Mouse (Mus musculus) myocyte (in vitro differentiated cells): ENCODE measurements around the gene Myh11. TPM values are rescaled to one million over a fixed set of nuclear protein-coding genes. Genes with fewer than 3 reads are reported as not detected.

Experiments
- H3K27me3 ChIP-seq: one replicate; pipeline ENCODE4 v1.6.1; 2011; ENCODE audit not compliant: control insufficient read depth, insufficient read depth, insufficient read length
- H3K36me3 ChIP-seq: one replicate; pipeline ENCODE4 v1.6.1; 2011; ENCODE audit not compliant: control insufficient read depth, insufficient read depth
- H3K4me2 ChIP-seq: one replicate; pipeline ENCODE4 v1.6.1; 2011; ENCODE audit warnings: low read depth, control low read depth
- H3K4me3 ChIP-seq: one replicate; pipeline ENCODE4 v1.5.1; 2011; ENCODE audit warnings: mild to moderate bottlenecking, control low read depth, moderate library complexity
- H3K79me2 ChIP-seq: one replicate; pipeline ENCODE4 v1.6.1; 2011; ENCODE audit not compliant: control insufficient read depth, insufficient read depth
- H3ac ChIP-seq: one replicate; pipeline ENCODE4 v1.6.1; 2011; ENCODE audit not compliant: control insufficient read depth, insufficient read length
- CEBPB ChIP-seq: IDR thresholded peaks from 2 replicates; pipeline ENCODE4 v1.6.1; 2011; ENCODE audit warnings: mild to moderate bottlenecking, moderate library complexity; ENCODE audit not compliant: poor library complexity, insufficient read depth, severe bottlenecking
- E2F4 ChIP-seq: IDR thresholded peaks from one replicate; pipeline ENCODE4 v1.6.1; 2011; ENCODE audit warnings: mild to moderate bottlenecking, control low read depth, moderate library complexity; ENCODE audit not compliant: insufficient read depth
- MAX ChIP-seq: IDR thresholded peaks from one replicate; pipeline ENCODE4 v1.6.1; 2011; ENCODE audit warnings: low read depth, mild to moderate bottlenecking, control low read depth
- MYOD1 ChIP-seq, 3 experiments: IDR thresholded peaks; one replicate each; pipeline ENCODE4 v1.6.1; 2011; ENCODE audit warnings: control low read depth in 2 of 3, low read depth in 2 of 3, mild to moderate bottlenecking in 2 of 3, moderate library complexity in 1 of 3; ENCODE audit not compliant: insufficient read length in 2 of 3, control insufficient read depth in 1 of 3
- MYOG ChIP-seq, 3 experiments: IDR thresholded peaks; one replicate each; pipeline ENCODE4 v1.6.1; 2011; ENCODE audit warnings: control low read depth in 2 of 3, low read depth in 2 of 3, mild to moderate bottlenecking in 2 of 3; ENCODE audit not compliant: insufficient read length in 2 of 3, control insufficient read depth in 1 of 3, insufficient read depth in 1 of 3
- POLR2A ChIP-seq: IDR thresholded peaks from one replicate; pipeline ENCODE4 v1.6.1; 2011; ENCODE audit warnings: low read depth, mild to moderate bottlenecking, control low read depth, moderate library complexity; ENCODE audit not compliant: insufficient read length
- POLR2AphosphoS2 ChIP-seq: IDR thresholded peaks from one replicate; pipeline ENCODE4 v1.6.1; 2011; ENCODE audit warnings: low read depth, control low read depth; ENCODE audit not compliant: insufficient read length
- REST ChIP-seq: IDR thresholded peaks from one replicate; pipeline ENCODE4 v1.6.1; 2011; ENCODE audit warnings: mild to moderate bottlenecking, control low read depth, moderate library complexity; ENCODE audit not compliant: insufficient read depth, insufficient read length
- SRF ChIP-seq: IDR thresholded peaks from one replicate; pipeline ENCODE4 v1.6.1; 2011; ENCODE audit warnings: low read depth; ENCODE audit not compliant: control insufficient read depth, insufficient read length
- TCF12 ChIP-seq: IDR thresholded peaks from one replicate; pipeline ENCODE4 v1.6.1; 2011; ENCODE audit warnings: mild to moderate bottlenecking, control low read depth; ENCODE audit not compliant: poor library complexity, insufficient read depth, severe bottlenecking
- TCF3 ChIP-seq: IDR thresholded peaks from one replicate; pipeline ENCODE4 v1.6.1; 2011; ENCODE audit warnings: low read depth, control low read depth; ENCODE audit not compliant: insufficient read length
- USF1 ChIP-seq: IDR thresholded peaks from one replicate; pipeline ENCODE4 v1.6.1; 2011; ENCODE audit warnings: low read depth, mild to moderate bottlenecking, control low read depth, moderate library complexity
- polyA plus RNA-seq: library from polyadenylated mRNA; unstranded; fragments of >200 nt; fragmentation: generic; extraction: Trizol; gene quantifications from one replicate; pipeline ENCODE4 v1.2.1, GENCODE M21; 2012; ENCODE audit warnings: missing spikeins

Gene Myh11
- polyA plus RNA-seq, 1 experiment, result 0.01 TPM

DNA sequence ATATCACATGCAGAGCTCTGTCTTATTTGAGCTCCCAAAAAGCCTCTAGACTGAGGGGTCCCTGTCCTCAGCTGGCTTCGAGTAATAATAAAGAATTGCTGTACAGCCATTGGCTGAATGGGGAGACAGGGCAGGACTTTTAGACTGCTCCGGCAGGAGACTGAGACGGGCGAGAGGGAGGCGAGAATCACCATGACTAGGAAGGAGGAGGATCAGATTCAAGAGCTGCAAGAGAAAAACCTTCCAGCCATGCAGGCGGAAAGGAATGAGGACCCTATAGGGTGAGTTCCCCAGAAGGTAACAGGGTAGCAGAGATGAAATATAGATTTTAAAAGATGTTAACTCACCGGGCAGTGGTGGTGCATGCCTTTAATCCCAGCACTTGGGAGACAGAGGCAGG is 21.7 kb upstream of the Myh11 start:
- H3K79me2 ChIP-seq, result peaks cover 32% of the 10 kb centered on the region
- H3ac ChIP-seq, result no peak overlapping the region
- H3K4me3 ChIP-seq, result no peak overlapping the region
- H3K27me3 ChIP-seq, result no peaks in the 10 kb centered on the region
- peaks cover 30% of the 10 kb centered on the region for H3K36me3 ChIP-seq
- H3K4me2 ChIP-seq, result no peak overlapping the region
- TF ChIP-seq REST (no peak), USF1 (no peak), SRF (no peak), E2F4 (no peak), MYOD1 (IDR thresholded peaks at IDR 0.05; ENCODE audit: control insufficient read depth in 1 of 3, insufficient read length in 2 of 3, low read depth in 2 of 3) (no peak), CEBPB (no peak), POLR2A (no peak), MYOG (IDR thresholded peaks at IDR 0.05; ENCODE audit: control insufficient read depth in 1 of 3, insufficient read depth in 1 of 3, insufficient read length in 2 of 3, low read depth in 2 of 3) (no peak), TCF12 (no peak), MAX (no peak), TCF3 (no peak)

DNA sequence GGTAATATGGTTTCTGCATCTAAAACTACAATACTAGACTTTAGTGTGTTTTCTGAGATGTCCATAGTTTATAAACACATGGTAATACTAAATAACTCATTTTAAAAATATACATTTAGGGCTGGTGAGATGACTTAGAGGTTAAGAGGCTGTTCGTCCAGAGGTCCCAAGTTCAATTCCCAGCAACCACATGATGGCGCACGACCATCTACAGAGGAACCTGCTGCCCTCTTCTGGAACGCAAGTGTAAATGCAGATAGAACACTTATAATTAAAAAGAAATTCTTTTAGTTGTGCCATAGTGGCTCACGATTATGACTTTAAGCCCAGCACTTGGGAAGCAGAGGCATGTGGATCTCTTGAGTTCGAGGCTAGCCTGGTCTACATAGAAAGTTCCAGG is 20.2 kb upstream of the Myh11 start:
- peaks cover 41% of the 10 kb centered on the region for H3K36me3 ChIP-seq
- no peaks in the 10 kb centered on the region for H3K27me3 ChIP-seq
- H3K4me2 ChIP-seq, result no peak overlapping the region
- TF ChIP-seq TCF12 (no peak), MAX (no peak), POLR2A (no peak), TCF3 (no peak), MYOD1 (IDR thresholded peaks at IDR 0.05; ENCODE audit: control insufficient read depth in 1 of 3, insufficient read length in 2 of 3, low read depth in 2 of 3) (no peak), E2F4 (no peak), SRF (no peak), REST (no peak), MYOG (IDR thresholded peaks at IDR 0.05; ENCODE audit: control insufficient read depth in 1 of 3, insufficient read depth in 1 of 3, insufficient read length in 2 of 3, low read depth in 2 of 3) (no peak), CEBPB (no peak), USF1 (no peak), POLR2AphosphoS2 (no peak)
- H3K4me3 ChIP-seq, result no peak overlapping the region
- no peak overlapping the region for H3ac ChIP-seq
- peaks cover 24% of the 10 kb centered on the region for H3K79me2 ChIP-seq

DNA sequence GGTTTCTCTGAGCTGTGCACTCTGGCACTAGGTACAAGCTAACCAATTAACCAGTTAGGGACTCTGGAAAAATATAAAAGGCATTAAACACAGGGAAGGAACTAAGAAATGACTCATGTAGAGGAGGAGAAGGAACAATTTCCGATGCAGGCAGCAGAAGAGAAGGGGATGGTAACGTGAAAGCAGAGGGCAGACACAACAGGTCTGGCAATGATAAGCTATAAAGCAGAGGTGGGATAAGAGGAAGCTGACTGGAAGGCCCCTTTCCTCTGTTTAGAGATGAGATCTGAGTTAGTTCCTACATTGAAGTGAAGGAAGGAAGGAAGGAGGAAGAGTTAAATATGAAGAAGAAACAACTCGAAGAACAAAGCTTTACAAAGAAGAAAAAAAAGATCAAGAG is 18.7 kb upstream of the Myh11 start:
- no peaks in the 10 kb centered on the region for H3K27me3 ChIP-seq
- TF ChIP-seq E2F4, result no peak
- no peak for TF ChIP-seq MAX
- TF ChIP-seq SRF, result no peak
- H3K4me3 ChIP-seq, result no peak overlapping the region
- H3ac ChIP-seq, result no peak overlapping the region
- H3K79me2 ChIP-seq, result peaks cover 9% of the 10 kb centered on the region
- H3K36me3 ChIP-seq, result peaks cover 47% of the 10 kb centered on the region
- no peak overlapping the region for H3K4me2 ChIP-seq

DNA sequence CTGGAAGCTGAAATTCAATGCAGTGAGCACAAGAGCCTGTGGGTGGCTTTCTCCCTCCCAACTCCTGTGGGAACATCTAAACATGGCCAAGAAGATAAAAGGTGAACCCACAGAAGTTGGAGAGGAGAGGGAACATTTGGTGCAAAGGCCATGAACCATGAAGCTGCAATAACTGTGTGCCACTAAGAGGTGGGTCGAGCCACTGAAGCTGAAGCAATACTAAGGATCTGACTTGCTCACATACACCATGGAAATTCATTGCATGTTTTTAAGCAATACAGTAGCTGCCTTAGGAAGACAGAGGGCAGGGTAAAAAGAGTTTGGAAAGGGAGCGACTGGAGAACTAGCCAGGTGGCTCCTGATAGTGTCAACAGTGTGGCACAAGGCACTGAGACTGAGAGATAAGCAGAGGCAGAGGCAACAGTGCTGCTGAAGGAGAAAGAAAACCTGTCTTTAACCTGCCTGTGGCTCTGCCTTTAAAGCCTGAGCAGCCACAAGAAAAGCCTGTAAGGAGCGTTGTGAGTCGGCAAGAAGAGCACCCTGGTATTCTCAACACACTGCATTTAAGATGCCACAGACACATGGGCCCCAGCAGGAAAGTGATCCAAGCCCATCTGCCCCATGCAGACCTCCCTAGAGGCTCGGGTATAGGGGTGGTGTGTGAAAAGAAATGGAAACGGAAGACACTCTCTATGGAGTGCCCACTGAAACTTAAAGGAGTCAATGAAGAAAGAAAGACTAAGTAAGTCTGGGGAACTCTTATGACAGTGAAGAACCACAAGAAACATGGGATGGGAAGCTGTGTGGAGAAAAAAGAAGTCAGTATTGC is 17.3 kb upstream of the Myh11 start:
- H3ac ChIP-seq, result no peak overlapping the region
- no peak for TF ChIP-seq SRF
- no peak for TF ChIP-seq MYOG (IDR thresholded peaks at IDR 0.05; ENCODE audit: control insufficient read depth in 1 of 3, insufficient read depth in 1 of 3, insufficient read length in 2 of 3, low read depth in 2 of 3)
- no peak for TF ChIP-seq POLR2AphosphoS2
- TF ChIP-seq TCF3, result no peak
- TF ChIP-seq MAX, result no peak
- H3K36me3 ChIP-seq, result peaks cover 53% of the 10 kb centered on the region
- H3K79me2 ChIP-seq, result no peaks in the 10 kb centered on the region
- no peak overlapping the region for H3K4me3 ChIP-seq
- no peak overlapping the region for H3K4me2 ChIP-seq
- no peaks in the 10 kb centered on the region for H3K27me3 ChIP-seq

DNA sequence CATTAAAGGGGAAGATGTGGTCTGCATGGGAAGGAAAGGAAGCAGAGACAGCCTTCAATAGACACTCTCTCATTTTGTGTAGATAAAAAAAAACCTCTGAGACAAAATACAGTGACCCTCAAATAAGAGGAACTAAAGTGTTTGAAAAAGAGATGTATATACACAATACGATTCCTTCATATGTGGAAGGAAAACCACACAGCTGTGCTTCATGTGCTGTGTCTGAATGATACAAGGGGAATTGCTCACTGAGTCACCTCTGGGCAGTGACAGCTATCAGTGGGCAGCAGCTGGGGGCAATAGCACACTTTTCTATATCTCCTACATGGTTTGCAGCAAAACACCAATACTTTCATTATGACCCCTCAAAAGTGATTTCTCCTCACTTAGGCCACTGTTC is 16.2 kb upstream of the Myh11 start:
- Histone ChIP-seq H3K4me2 (no peak overlapping the region), H3K79me2 (no peaks in the 10 kb centered on the region), H3ac (no peak overlapping the region), H3K27me3 (no peaks in the 10 kb centered on the region), H3K36me3 (peaks cover 48% of the 10 kb centered on the region), H3K4me3 (no peak overlapping the region)
- no peak for TF ChIP-seq MYOD1 (IDR thresholded peaks at IDR 0.05; ENCODE audit: control insufficient read depth in 1 of 3, insufficient read length in 2 of 3, low read depth in 2 of 3)
- TF ChIP-seq MYOG (IDR thresholded peaks at IDR 0.05; ENCODE audit: control insufficient read depth in 1 of 3, insufficient read depth in 1 of 3, insufficient read length in 2 of 3, low read depth in 2 of 3), result no peak
- no peak for TF ChIP-seq CEBPB
- no peak for TF ChIP-seq POLR2AphosphoS2
- no peak for TF ChIP-seq E2F4
- TF ChIP-seq MAX, result no peak
